Mouse (Mus musculus) CH12.LX (cell line): Measurements from ENCODE around the gene Farp1. TPM values are rescaled to one million over a fixed set of nuclear protein-coding genes. Genes with fewer than 3 reads are reported as not detected.

ENCODE experiments used
- DNase-seq: peaks from one replicate; pipeline ENCODE4 v3.0.0-alpha.2; 2013; ENCODE audit errors: extremely low read depth
- H3K27ac ChIP-seq: 2 replicates; pipeline ENCODE4 v1.5.1; 2012; ENCODE audit warnings: low read depth, mild to moderate bottlenecking, control low read depth, moderate library complexity; ENCODE audit not compliant: insufficient read depth
- H3K27me3 ChIP-seq: replicated peaks from 2 replicates; pipeline ENCODE3; 2012; ENCODE audit warnings: inconsistent platforms
- H3K36me3 ChIP-seq, 2 experiments: replicated peaks in 1 of 2; 2 replicates each; pipeline versions ENCODE3 to v1.6.1; 2012; ENCODE audit warnings: inconsistent platforms in 1 of 2, low read length in 1 of 2, mild to moderate bottlenecking in 1 of 2, mixed read lengths in 1 of 2, moderate library complexity in 1 of 2; ENCODE audit not compliant: control insufficient read depth in 1 of 2, insufficient read depth in 1 of 2
- H3K4me1 ChIP-seq, 2 experiments: 2 replicates each; pipeline ENCODE4 v1.6.1; 2012; ENCODE audit warnings: inconsistent platforms in 1 of 2, moderate library complexity in 1 of 2; ENCODE audit not compliant: insufficient read depth in 2 of 2, control insufficient read depth in 1 of 2
- H3K4me2 ChIP-seq: 2 replicates; pipeline ENCODE4 v1.6.1; 2012; ENCODE audit warnings: low read depth, mild to moderate bottlenecking, control low read depth; ENCODE audit not compliant: poor library complexity, insufficient read depth, severe bottlenecking
- H3K4me3 ChIP-seq, 3 experiments: fragments of 150-350 bp in 1 of 3; sonication (generic) in 1 of 3; replicated peaks in 1 of 3; 2 replicates each; pipeline versions ENCODE3 to v1.5.1; 2011 to 2012; ENCODE audit warnings: low read depth in 2 of 3, low read length in 2 of 3, mild to moderate bottlenecking in 2 of 3, moderate library complexity in 2 of 3, control low read depth in 1 of 3, improper control_type of control experiment in 1 of 3, inconsistent platforms in 1 of 3, mixed read lengths in 1 of 3; ENCODE audit not compliant: poor library complexity in 1 of 3
- H3K79me2 ChIP-seq: replicated peaks from 2 replicates; pipeline ENCODE4 v1.6.1; 2012; ENCODE audit warnings: mild to moderate bottlenecking, moderate library complexity; ENCODE audit not compliant: control insufficient read depth, poor library complexity, insufficient read depth, severe bottlenecking; ENCODE audit errors: extremely low read depth
- H3K9ac ChIP-seq: 2 replicates; pipeline ENCODE4 v1.6.1; 2012; ENCODE audit warnings: low read depth, mild to moderate bottlenecking, control low read depth, moderate library complexity; ENCODE audit not compliant: insufficient read depth
- H3K9me3 ChIP-seq: replicated peaks from 2 replicates; pipeline ENCODE3; 2012; ENCODE audit warnings: low read length, inconsistent platforms, mixed read lengths
- BHLHE40 ChIP-seq: IDR thresholded peaks from 2 replicates; pipeline ENCODE4 v1.6.1; 2011; ENCODE audit warnings: mild to moderate bottlenecking, low read depth, low read length, improper control_type of control experiment
- ELF1 ChIP-seq: IDR thresholded peaks from 2 replicates; pipeline ENCODE4 v1.6.1; 2014; ENCODE audit warnings: low read depth, mild to moderate bottlenecking, inconsistent platforms, low read length, improper control_type of control experiment
- EP300 ChIP-seq: IDR thresholded peaks from 2 replicates; pipeline ENCODE4 v1.6.1; 2011; ENCODE audit warnings: low read length, improper control_type of control experiment
- ETS1 ChIP-seq: conservative IDR thresholded peaks from 2 replicates; pipeline ENCODE4 v1.6.1; 2012; ENCODE audit warnings: low read depth, mild to moderate bottlenecking, inconsistent platforms, low read length, improper control_type of control experiment, moderate library complexity
- IRF4 ChIP-seq: IDR thresholded peaks from 2 replicates; pipeline ENCODE4 v1.6.1; 2014; ENCODE audit warnings: low read depth, mild to moderate bottlenecking, inconsistent platforms, low read length, improper control_type of control experiment
- JUND ChIP-seq: conservative IDR thresholded peaks from 2 replicates; pipeline ENCODE4 v1.6.1; 2011; ENCODE audit warnings: low read depth, low read length, improper control_type of control experiment
- KAT2A ChIP-seq: IDR thresholded peaks from 2 replicates; pipeline ENCODE4 v1.6.1; 2012; ENCODE audit warnings: low read length, improper control_type of control experiment, inconsistent platforms; ENCODE audit not compliant: insufficient replicate concordance
- MAFK ChIP-seq: IDR thresholded peaks from 2 replicates; pipeline ENCODE4 v1.6.1; 2011; ENCODE audit warnings: low read length, improper control_type of control experiment; ENCODE audit not compliant: insufficient replicate concordance
- MAX ChIP-seq: IDR thresholded peaks from 2 replicates; pipeline ENCODE4 v1.6.1; 2011; ENCODE audit warnings: low read length, improper control_type of control experiment
- MAZ ChIP-seq: IDR thresholded peaks from 2 replicates; pipeline ENCODE4 v1.6.1; 2012; ENCODE audit warnings: low read depth, mild to moderate bottlenecking, inconsistent platforms, low read length, improper control_type of control experiment, moderate library complexity
- MXI1 ChIP-seq: IDR thresholded peaks from 2 replicates; pipeline ENCODE4 v1.6.1; 2011; ENCODE audit warnings: mild to moderate bottlenecking, low read depth, low read length, improper control_type of control experiment
- MYC ChIP-seq: IDR thresholded peaks from 2 replicates; pipeline ENCODE4 v1.6.1; 2011; ENCODE audit warnings: low read depth, mild to moderate bottlenecking, improper control_type of control experiment, low read length
- POLR2AphosphoS2 ChIP-seq: IDR thresholded peaks from 2 replicates; pipeline ENCODE4 v1.6.1; 2011; ENCODE audit warnings: low read depth, low read length, improper control_type of control experiment
- RAD21 ChIP-seq: IDR thresholded peaks from 2 replicates; pipeline ENCODE4 v1.6.1; 2011; ENCODE audit warnings: low read depth, mild to moderate bottlenecking, low read length, improper control_type of control experiment, moderate library complexity
- RCOR1 ChIP-seq: conservative IDR thresholded peaks from 2 replicates; pipeline ENCODE4 v1.6.1; 2012; ENCODE audit warnings: low read depth, mild to moderate bottlenecking, inconsistent platforms, low read length, improper control_type of control experiment
- TCF12 ChIP-seq: IDR thresholded peaks from 2 replicates; pipeline ENCODE4 v1.6.1; 2014; ENCODE audit warnings: low read depth, mild to moderate bottlenecking, inconsistent platforms, low read length, improper control_type of control experiment
- UBTF ChIP-seq: IDR thresholded peaks from 2 replicates; pipeline ENCODE4 v1.6.1; 2012; ENCODE audit warnings: low read depth, mild to moderate bottlenecking, inconsistent platforms, low read length, improper control_type of control experiment, moderate library complexity
- USF1 ChIP-seq: IDR thresholded peaks from 2 replicates; pipeline ENCODE4 v1.6.1; 2014; ENCODE audit warnings: low read depth, mild to moderate bottlenecking, inconsistent platforms, low read length, improper control_type of control experiment
- USF2 ChIP-seq: conservative IDR thresholded peaks from 2 replicates; pipeline ENCODE4 v1.6.1; 2011; ENCODE audit warnings: low read depth, low read length, improper control_type of control experiment
- ZKSCAN1 ChIP-seq: IDR thresholded peaks from 2 replicates; pipeline ENCODE4 v1.6.1; 2012; ENCODE audit warnings: low read depth, inconsistent platforms, low read length, improper control_type of control experiment, borderline replicate concordance
- ZMIZ1 ChIP-seq: IDR thresholded peaks from 2 replicates; pipeline ENCODE4 v1.6.1; 2012; ENCODE audit warnings: low read depth, mild to moderate bottlenecking, inconsistent platforms, low read length, improper control_type of control experiment
- dilution Hi-C: fragments of 300-500 bp; cut with MboI; formaldehyde crosslinking; loops from 2 replicates; pipeline ENCODE4 v1.14.3; 2020; ENCODE audit warnings: low sequenced_read_pairs; ENCODE audit not compliant: extremely low pct_unique_long_range_greater_than_20kb, extremely low pct_ligation_motif_present
- in situ Hi-C: fragments of 300-500 bp; cut with MboI; formaldehyde crosslinking; loops from 3 replicates; pipeline ENCODE4 v1.14.3; 2019; ENCODE audit warnings: low sequenced_read_pairs, low pct_ligation_motif_present, low pct_unique_long_range_greater_than_20kb, mixed read lengths
- polyA plus RNA-seq: library from polyadenylated mRNA; unstranded; fragments of >175 nt; gene quantifications from 2 replicates; pipeline ENCODE4 v1.2.1, GENCODE M21; 2012; ENCODE audit warnings: low read depth; ENCODE audit not compliant: insufficient read length
- total RNA-seq, 2 experiments: library from RNA; depleted of rRNA; stranded (reverse); fragments of 300-350 nt in 1 of 2; fragments of >200 nt in 1 of 2; gene quantifications; 2 replicates each; pipeline ENCODE4 v1.2.3; 2012 to 2014

The Farp1 gene
- total and polyA plus RNA-seq, 3 experiments = 2.4 to 10.3 (median 2.5) TPM

DNA sequence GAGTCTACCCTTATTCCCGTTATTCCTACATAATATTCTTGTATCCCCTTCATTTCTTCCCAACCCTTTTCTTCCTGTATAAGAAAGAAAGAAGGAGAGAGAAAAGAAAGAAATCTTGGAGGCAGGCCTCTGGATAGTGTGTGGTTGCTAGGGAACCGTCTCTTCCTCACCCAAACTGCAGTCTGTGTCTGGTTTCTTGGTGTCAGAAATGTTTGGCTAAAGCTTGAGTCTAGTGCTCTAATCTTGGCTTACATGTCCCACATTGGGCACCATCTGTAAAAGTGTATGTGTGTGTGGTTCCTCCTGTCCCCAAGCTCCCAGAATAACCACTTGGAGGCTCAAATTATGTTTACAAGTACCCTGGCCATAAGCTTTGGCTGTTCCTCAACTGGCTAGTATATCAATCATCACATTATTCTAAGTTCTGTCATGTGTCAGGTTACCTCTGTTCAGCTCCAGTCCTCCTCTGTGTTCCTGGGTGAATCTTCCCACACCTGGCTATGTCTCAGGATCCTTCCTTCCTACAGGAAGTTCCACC is 39.3 kb downstream of the Farp1 start:
- Histone ChIP-seq H3K4me3 (no peak overlapping the region), H3K27me3 (no peaks in the 10 kb centered on the region), H3K9me3 (no peaks in the 10 kb centered on the region), H3K4me1 (no peaks in the 10 kb centered on the region), H3K4me2 (no peak overlapping the region), H3K9ac (no peak overlapping the region), H3K27ac (no peak overlapping the region), H3K36me3 (peaks cover 0 to 18% of the 10 kb centered on the region in 2 experiments), H3K79me2 (no peaks in the 10 kb centered on the region)
- dilution Hi-C loops = no loop called here
- DNase-seq = no peak
- TF ChIP-seq RCOR1 (no peak), UBTF (no peak), MAX (no peak), ETS1 (no peak), USF2 (no peak), RAD21 (no peak), BHLHE40 (no peak), KAT2A (no peak), POLR2AphosphoS2 (no peak), MAZ (no peak), IRF4 (no peak), TCF12 (no peak)
- in situ Hi-C loops = no loop called here

GRCm38 (mm10) chr14:121080739-121081138 is 45.7 kb downstream of the Farp1 start:
- in situ Hi-C loops (no loop called here), dilution Hi-C loops (no loop called here)

GRCm38 (mm10) chr14:121082341-121082740 is 47.3 kb downstream of the Farp1 start:
- Histone ChIP-seq H3K4me3 (no peak overlapping the region), H3K79me2 (no peaks in the 10 kb centered on the region), H3K27ac (no peak overlapping the region), H3K9ac (no peak overlapping the region), H3K36me3 (peaks cover 0 to 35% of the 10 kb centered on the region in 2 experiments), H3K4me2 (no peak overlapping the region), H3K4me1 (peaks cover 0 to 12% of the 10 kb centered on the region in 2 experiments; a peak in 1 of 4 replicates), H3K27me3 (no peaks in the 10 kb centered on the region), H3K9me3 (no peaks in the 10 kb centered on the region)
- no peak for DNase-seq
- in situ Hi-C loops (no loop called here), dilution Hi-C loops (no loop called here)
- TF ChIP-seq POLR2AphosphoS2 = no peak
- no peak for TF ChIP-seq JUND
- no peak for TF ChIP-seq USF1
- TF ChIP-seq KAT2A = no peak
- no peak for TF ChIP-seq MAX
- TF ChIP-seq MXI1 = no peak
- TF ChIP-seq ZMIZ1 = no peak
- TF ChIP-seq MYC = no peak
- no peak for TF ChIP-seq MAFK
- TF ChIP-seq EP300 = no peak
- no peak for TF ChIP-seq ZKSCAN1

More at GRCm38 (mm10) chr14:121080739-121081138, 45.7 kb downstream of the Farp1 start:
- no peaks in the 10 kb centered on the region for H3K79me2 ChIP-seq
- TF ChIP-seq ELF1 = no peak
- H3K4me1 ChIP-seq = peaks cover 0 to 12% of the 10 kb centered on the region in 2 experiments; a peak in 1 of 4 replicates
- H3K27ac ChIP-seq = no peak overlapping the region
- no peak overlapping the region for H3K9ac ChIP-seq
- no peak overlapping the region for H3K4me2 ChIP-seq
- peaks cover 0 to 27% of the 10 kb centered on the region in 2 experiments for H3K36me3 ChIP-seq
- H3K4me3 ChIP-seq = no peak overlapping the region
- H3K27me3 ChIP-seq = no peaks in the 10 kb centered on the region
- no peaks in the 10 kb centered on the region for H3K9me3 ChIP-seq
- DNase-seq = no peak
